Mouse (Mus musculus) CH12.LX (cell line): Measurements from ENCODE around the gene Cngb1. TPM values are rescaled to one million over a fixed set of nuclear protein-coding genes. Genes with fewer than 3 reads are reported as not detected.

Source experiments
- DNase-seq: peaks from one replicate; pipeline ENCODE4 v3.0.0-alpha.2; 2013; ENCODE audit errors: extremely low read depth
- H3K27ac ChIP-seq: 2 replicates; pipeline ENCODE4 v1.5.1; 2012; ENCODE audit warnings: low read depth, mild to moderate bottlenecking, control low read depth, moderate library complexity; ENCODE audit not compliant: insufficient read depth
- H3K27me3 ChIP-seq: replicated peaks from 2 replicates; pipeline ENCODE3; 2012; ENCODE audit warnings: inconsistent platforms
- H3K36me3 ChIP-seq, 2 experiments: replicated peaks in 1 of 2; 2 replicates each; pipeline versions ENCODE3 to v1.6.1; 2012; ENCODE audit warnings: inconsistent platforms in 1 of 2, low read length in 1 of 2, mild to moderate bottlenecking in 1 of 2, mixed read lengths in 1 of 2, moderate library complexity in 1 of 2; ENCODE audit not compliant: control insufficient read depth in 1 of 2, insufficient read depth in 1 of 2
- H3K4me1 ChIP-seq, 2 experiments: 2 replicates each; pipeline ENCODE4 v1.6.1; 2012; ENCODE audit warnings: inconsistent platforms in 1 of 2, moderate library complexity in 1 of 2; ENCODE audit not compliant: insufficient read depth in 2 of 2, control insufficient read depth in 1 of 2
- H3K4me2 ChIP-seq: 2 replicates; pipeline ENCODE4 v1.6.1; 2012; ENCODE audit warnings: low read depth, mild to moderate bottlenecking, control low read depth; ENCODE audit not compliant: poor library complexity, insufficient read depth, severe bottlenecking
- H3K4me3 ChIP-seq, 3 experiments: fragments of 150-350 bp in 1 of 3; sonication (generic) in 1 of 3; replicated peaks in 1 of 3; 2 replicates each; pipeline versions ENCODE3 to v1.5.1; 2011 to 2012; ENCODE audit warnings: low read depth in 2 of 3, low read length in 2 of 3, mild to moderate bottlenecking in 2 of 3, moderate library complexity in 2 of 3, control low read depth in 1 of 3, improper control_type of control experiment in 1 of 3, inconsistent platforms in 1 of 3, mixed read lengths in 1 of 3; ENCODE audit not compliant: poor library complexity in 1 of 3
- H3K79me2 ChIP-seq: replicated peaks from 2 replicates; pipeline ENCODE4 v1.6.1; 2012; ENCODE audit warnings: mild to moderate bottlenecking, moderate library complexity; ENCODE audit not compliant: control insufficient read depth, poor library complexity, insufficient read depth, severe bottlenecking; ENCODE audit errors: extremely low read depth
- H3K9ac ChIP-seq: 2 replicates; pipeline ENCODE4 v1.6.1; 2012; ENCODE audit warnings: low read depth, mild to moderate bottlenecking, control low read depth, moderate library complexity; ENCODE audit not compliant: insufficient read depth
- H3K9me3 ChIP-seq: replicated peaks from 2 replicates; pipeline ENCODE3; 2012; ENCODE audit warnings: low read length, inconsistent platforms, mixed read lengths
- CHD1 ChIP-seq: IDR thresholded peaks from 2 replicates; pipeline ENCODE4 v1.6.1; 2012; ENCODE audit warnings: low read depth, low read length, improper control_type of control experiment, inconsistent platforms
- CTCF ChIP-seq, 2 experiments: IDR thresholded peaks in 1 of 2; conservative IDR thresholded peaks in 1 of 2; 2 replicates each; pipeline ENCODE4 v1.5.1; 2011 to 2012; ENCODE audit warnings: low read depth in 2 of 2, low read length in 2 of 2, improper control_type of control experiment in 1 of 2, inconsistent platforms in 1 of 2, mild to moderate bottlenecking in 1 of 2, moderate library complexity in 1 of 2
- E2F4 ChIP-seq: IDR thresholded peaks from 2 replicates; pipeline ENCODE4 v1.6.1; 2011; ENCODE audit warnings: low read depth, low read length, improper control_type of control experiment; ENCODE audit not compliant: insufficient replicate concordance
- EP300 ChIP-seq: IDR thresholded peaks from 2 replicates; pipeline ENCODE4 v1.6.1; 2011; ENCODE audit warnings: low read length, improper control_type of control experiment
- ETS1 ChIP-seq: conservative IDR thresholded peaks from 2 replicates; pipeline ENCODE4 v1.6.1; 2012; ENCODE audit warnings: low read depth, mild to moderate bottlenecking, inconsistent platforms, low read length, improper control_type of control experiment, moderate library complexity
- HCFC1 ChIP-seq: IDR thresholded peaks from 2 replicates; pipeline ENCODE4 v1.6.1; 2012; ENCODE audit warnings: low read depth, mild to moderate bottlenecking, inconsistent platforms, low read length, improper control_type of control experiment
- JUN ChIP-seq: IDR thresholded peaks from 2 replicates; pipeline ENCODE4 v1.6.1; 2011; ENCODE audit warnings: low read depth, mild to moderate bottlenecking, low read length, improper control_type of control experiment, moderate library complexity; ENCODE audit not compliant: insufficient read depth
- KAT2A ChIP-seq: IDR thresholded peaks from 2 replicates; pipeline ENCODE4 v1.6.1; 2012; ENCODE audit warnings: low read length, improper control_type of control experiment, inconsistent platforms; ENCODE audit not compliant: insufficient replicate concordance
- MAZ ChIP-seq: IDR thresholded peaks from 2 replicates; pipeline ENCODE4 v1.6.1; 2012; ENCODE audit warnings: low read depth, mild to moderate bottlenecking, inconsistent platforms, low read length, improper control_type of control experiment, moderate library complexity
- MEF2A ChIP-seq: IDR thresholded peaks from 2 replicates; pipeline ENCODE4 v1.6.1; 2014; ENCODE audit warnings: low read depth, mild to moderate bottlenecking, inconsistent platforms, low read length, improper control_type of control experiment, borderline replicate concordance
- MYC ChIP-seq: IDR thresholded peaks from 2 replicates; pipeline ENCODE4 v1.6.1; 2011; ENCODE audit warnings: low read depth, mild to moderate bottlenecking, improper control_type of control experiment, low read length
- POLR2AphosphoS2 ChIP-seq: IDR thresholded peaks from 2 replicates; pipeline ENCODE4 v1.6.1; 2011; ENCODE audit warnings: low read depth, low read length, improper control_type of control experiment
- RAD21 ChIP-seq: IDR thresholded peaks from 2 replicates; pipeline ENCODE4 v1.6.1; 2011; ENCODE audit warnings: low read depth, mild to moderate bottlenecking, low read length, improper control_type of control experiment, moderate library complexity
- RCOR1 ChIP-seq: conservative IDR thresholded peaks from 2 replicates; pipeline ENCODE4 v1.6.1; 2012; ENCODE audit warnings: low read depth, mild to moderate bottlenecking, inconsistent platforms, low read length, improper control_type of control experiment
- ZKSCAN1 ChIP-seq: IDR thresholded peaks from 2 replicates; pipeline ENCODE4 v1.6.1; 2012; ENCODE audit warnings: low read depth, inconsistent platforms, low read length, improper control_type of control experiment, borderline replicate concordance
- ZNF384 ChIP-seq: IDR thresholded peaks from 2 replicates; pipeline ENCODE4 v1.6.1; 2012; ENCODE audit warnings: low read depth, low read length, improper control_type of control experiment, inconsistent platforms
- dilution Hi-C: fragments of 300-500 bp; cut with MboI; formaldehyde crosslinking; loops from 2 replicates; pipeline ENCODE4 v1.14.3; 2020; ENCODE audit warnings: low sequenced_read_pairs; ENCODE audit not compliant: extremely low pct_unique_long_range_greater_than_20kb, extremely low pct_ligation_motif_present
- in situ Hi-C: fragments of 300-500 bp; cut with MboI; formaldehyde crosslinking; loops from 3 replicates; pipeline ENCODE4 v1.14.3; 2019; ENCODE audit warnings: low sequenced_read_pairs, low pct_ligation_motif_present, low pct_unique_long_range_greater_than_20kb, mixed read lengths
- polyA plus RNA-seq: library from polyadenylated mRNA; unstranded; fragments of >175 nt; gene quantifications from 2 replicates; pipeline ENCODE4 v1.2.1, GENCODE M21; 2012; ENCODE audit warnings: low read depth; ENCODE audit not compliant: insufficient read length
- total RNA-seq, 2 experiments: library from RNA; depleted of rRNA; stranded (reverse); fragments of 300-350 nt in 1 of 2; fragments of >200 nt in 1 of 2; gene quantifications; 2 replicates each; pipeline ENCODE4 v1.2.3; 2012 to 2014

Cngb1 gene
- total and polyA plus RNA-seq, 3 experiments = not detected

- dilution Hi-C loops (no loop called here), in situ Hi-C loops (no loop called here)
- H3K36me3 ChIP-seq = no peaks in the 10 kb centered on the region
- H3K4me1 ChIP-seq = no peaks in the 10 kb centered on the region
- H3K4me3 ChIP-seq = no peak overlapping the region
- no peak for DNase-seq
- no peak overlapping the region for H3K27ac ChIP-seq
- H3K79me2 ChIP-seq = no peaks in the 10 kb centered on the region
- no peak for TF ChIP-seq JUN
- TF ChIP-seq CTCF (conservative IDR thresholded peaks at IDR 0.05 in 1 of 2, IDR thresholded peaks at IDR 0.05 in 1 of 2; ENCODE audit: low read depth in 2 of 2, low read length in 2 of 2) = peak in 1 of 2 experiments; percentile 20; a peak in 1 of 4 replicates
- no peak overlapping the region for H3K4me2 ChIP-seq
- H3K9me3 ChIP-seq = no peaks in the 10 kb centered on the region
- peaks cover 9% of the 10 kb centered on the region for H3K27me3 ChIP-seq
- no peak overlapping the region for H3K9ac ChIP-seq
These were observed 8.3 kb upstream of the Cngb1 start for GRCm38 (mm10) chr8:95314707-95315106.

GRCm38 (mm10) chr8:95313857-95314256 lies 7.5 kb upstream of the Cngb1 start:
- no peak for DNase-seq
- Histone ChIP-seq H3K9me3 (no peaks in the 10 kb centered on the region), H3K36me3 (no peaks in the 10 kb centered on the region), H3K27ac (no peak overlapping the region), H3K79me2 (no peaks in the 10 kb centered on the region), H3K9ac (no peak overlapping the region), H3K4me3 (no peak overlapping the region), H3K4me2 (no peak overlapping the region), H3K4me1 (no peaks in the 10 kb centered on the region), H3K27me3 (peaks cover 14% of the 10 kb centered on the region)
- dilution Hi-C loops = no loop called here
- in situ Hi-C loops = no loop called here
- TF ChIP-seq CTCF (conservative IDR thresholded peaks at IDR 0.05 in 1 of 2, IDR thresholded peaks at IDR 0.05 in 1 of 2; ENCODE audit: low read depth in 2 of 2, low read length in 2 of 2) (no peak), ZNF384 (no peak), RCOR1 (no peak), E2F4 (no peak), MAZ (no peak), POLR2AphosphoS2 (no peak), MEF2A (no peak), EP300 (no peak), HCFC1 (no peak), CHD1 (no peak), MYC (no peak), RAD21 (no peak), KAT2A (no peak), ZKSCAN1 (no peak), ETS1 (no peak), JUN (no peak)
